ENCODE assay signal across 8 mouse cellular contexts in the genomic region with DNA sequence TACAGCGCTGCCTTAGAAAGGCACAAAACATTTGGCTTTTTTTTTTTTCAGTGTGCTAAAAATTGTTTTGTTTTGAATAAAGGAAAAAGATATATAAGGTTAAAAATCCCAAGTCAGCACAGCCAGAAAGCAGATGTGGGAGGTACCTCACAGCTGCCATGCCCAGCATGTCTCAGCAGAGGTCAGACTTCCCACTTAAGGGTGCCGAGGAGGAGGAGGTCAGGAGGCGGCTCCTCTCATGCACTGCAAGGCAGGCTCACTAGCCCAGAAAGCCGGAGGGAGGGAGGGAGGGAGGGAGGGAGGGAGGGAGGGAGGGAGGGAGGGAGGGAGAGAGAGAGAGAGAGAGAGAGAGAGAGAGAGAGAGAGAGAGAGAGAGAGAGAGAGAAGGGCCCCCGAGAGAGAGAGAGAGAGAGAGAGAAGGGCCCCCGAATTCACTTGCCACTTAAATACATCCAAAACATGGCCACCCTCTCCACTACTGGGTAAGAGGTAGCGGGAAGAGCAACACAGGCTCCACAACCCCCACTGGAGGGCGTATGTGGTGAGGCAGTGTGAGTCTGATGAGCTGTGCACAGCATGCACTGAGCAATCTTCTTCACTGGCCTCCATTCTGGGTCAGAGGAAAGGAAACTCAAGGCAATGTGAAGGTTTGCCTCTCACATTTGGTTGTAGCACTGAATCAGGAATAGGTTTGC. TPM values are rescaled to one million over a fixed set of nuclear protein-coding genes. Genes with fewer than 3 reads are reported as not detected.
DNase-seq lines count a peak whose midpoint lies in the region; ATAC-seq lines count a peak whose summit lies in the region.

No protein-coding gene starts in this region.

- H3K4me3 ChIP-seq in embryonic facial prominence, embryonic 14.5 days (ENCODE audit: low read depth, low read length), result no peak overlapping the region
- H3K4me3 ChIP-seq in lung, embryonic 16.5 days (ENCODE audit: low read length), result no peak overlapping the region
- no peak overlapping the region for H3K4me3 ChIP-seq in hindbrain, embryonic 13.5 days

- H3K4me1 ChIP-seq in embryonic facial prominence, embryonic 14.5 days (ENCODE audit: control insufficient read depth, insufficient read depth, low read length), result no peaks in the 10 kb centered on the region
- 0 out of 2 replicates have a peak, but pooled peaks cover 3% of the 10 kb centered on the region for H3K4me1 ChIP-seq in lung, embryonic 16.5 days (replicated peaks; ENCODE audit: control insufficient read depth, insufficient read depth, low read length)
- H3K4me1 ChIP-seq in hindbrain, embryonic 13.5 days (replicated peaks), result no peaks in the 10 kb centered on the region

- no peaks in the 10 kb centered on the region for H3K9me3 ChIP-seq in embryonic facial prominence, embryonic 14.5 days (ENCODE audit: control insufficient read depth, low read length)
- H3K9me3 ChIP-seq in lung, embryonic 16.5 days (ENCODE audit: control insufficient read depth, low read length), result no peaks in the 10 kb centered on the region
- H3K9me3 ChIP-seq in hindbrain, embryonic 13.5 days, result no peaks in the 10 kb centered on the region

- 28% methylated on average over 7 of the region's 8 CpGs for WGBS in embryonic facial prominence, embryonic 14.5 days
- 28% methylated on average over 7 of the region's 8 CpGs for WGBS in lung, embryonic 16.5 days
- 39% methylated on average over 6 of the region's 8 CpGs for WGBS in hindbrain, embryonic 13.5 days

- H3K27ac ChIP-seq in embryonic facial prominence, embryonic 14.5 days (replicated peaks; ENCODE audit: low read depth, low read length), result no peak overlapping the region
- H3K27ac ChIP-seq in lung, embryonic 16.5 days (ENCODE audit: low read length), result no peak overlapping the region
- H3K27ac ChIP-seq in hindbrain, embryonic 13.5 days, result no peak overlapping the region

- no peak overlapping the region for H3K4me2 ChIP-seq in embryonic facial prominence, embryonic 14.5 days (ENCODE audit: low read depth, low read length)
- H3K4me2 ChIP-seq in lung, embryonic 16.5 days (ENCODE audit: low read depth, low read length), result no peak overlapping the region
- no peak overlapping the region for H3K4me2 ChIP-seq in hindbrain, embryonic 13.5 days

- no peak overlapping the region for H3K9ac ChIP-seq in embryonic facial prominence, embryonic 14.5 days (ENCODE audit: low read depth, low read length)
- no peak overlapping the region for H3K9ac ChIP-seq in lung, embryonic 16.5 days (ENCODE audit: low read length)
- no peak overlapping the region for H3K9ac ChIP-seq in hindbrain, embryonic 13.5 days

- H3K27me3 ChIP-seq in embryonic facial prominence, embryonic 14.5 days (replicated peaks; ENCODE audit: control insufficient read depth, insufficient read depth, low read length), result no peaks in the 10 kb centered on the region
- H3K27me3 ChIP-seq in lung, embryonic 16.5 days (ENCODE audit: control insufficient read depth, insufficient read depth, low read depth, low read length), result no peaks in the 10 kb centered on the region
- H3K27me3 ChIP-seq in hindbrain, embryonic 13.5 days, result no peaks in the 10 kb centered on the region

- peaks cover 59% of the 10 kb centered on the region for H3K36me3 ChIP-seq in embryonic facial prominence, embryonic 14.5 days (ENCODE audit: control insufficient read depth, insufficient read depth, low read length)
- peaks cover 5% of the 10 kb centered on the region for H3K36me3 ChIP-seq in lung, embryonic 16.5 days (ENCODE audit: control insufficient read depth, insufficient read depth, low read length)
- peaks cover 55% of the 10 kb centered on the region for H3K36me3 ChIP-seq in hindbrain, embryonic 13.5 days

- peak; percentile 38; the same call in 1 of the 2 replicates for ATAC-seq in cerebellum, adult (ENCODE audit: insufficient number of reproducible peaks, low FRiP score, low TSS enrichment)
- ATAC-seq in embryonic facial prominence, embryonic 14.5 days (ENCODE audit: low read depth), result 0 out of 2 replicates have a peak, but pooled peaks have one; percentile 45
- peak; percentile 72; the same call in 1 of the 2 replicates for ATAC-seq in lung, embryonic 16.5 days (ENCODE audit: low read depth)
- no peak for ATAC-seq in hindbrain, embryonic 13.5 days (ENCODE audit: low FRiP score)

- DNase-seq in cerebellum, postnatal 4 days (ENCODE audit: low spot score in 2 of 2), result no peak
- DNase-seq in lung, adult 18-20 months, result peak; percentile 41
- DNase-seq in lung, postnatal 25 days (ENCODE audit: low spot score), result no peak
- no peak for DNase-seq in embryonic facial prominence, embryonic 14.5 days (ENCODE audit: low spot score)
- DNase-seq in urinary bladder, postnatal 36 days (ENCODE audit: low spot score in 2 of 2), result no peak

RNA-seq across cellular contexts. Expression of gene Mcam, which starts 9.9 kb away (rescaled TPM):
- 47.0 and 47.5 TPM in 2 replicates for polyA plus RNA-seq in embryonic facial prominence, embryonic 14.5 days (2014; fragmentation: Nextera tagmentation; extraction: Ambion mirVana)
- polyA plus RNA-seq in lung, embryonic 16.5 days (2015; fragmentation: Nextera tagmentation; extraction: Ambion mirVana), result 99.1 and 104 TPM in 2 replicates
- polyA plus RNA-seq in hindbrain, embryonic 13.5 days (2015; fragmentation: Nextera tagmentation; extraction: Ambion mirVana), result 13.1 and 14.0 TPM in 2 replicates

RNA-seq across cellular contexts. Expression of gene Rnf26, which starts 30.9 kb away (rescaled TPM):
- polyA plus RNA-seq in embryonic facial prominence, embryonic 14.5 days (2014; fragmentation: Nextera tagmentation; extraction: Ambion mirVana), result 61.4 and 73.4 TPM in 2 replicates
- polyA plus RNA-seq in lung, embryonic 16.5 days (2015; fragmentation: Nextera tagmentation; extraction: Ambion mirVana), result 60.1 and 63.8 TPM in 2 replicates
- polyA plus RNA-seq in hindbrain, embryonic 13.5 days (2015; fragmentation: Nextera tagmentation; extraction: Ambion mirVana), result 27.9 and 29.2 TPM in 2 replicates

RNA-seq across cellular contexts. Expression of gene Gm49380, which starts 30.9 kb away (rescaled TPM):
- polyA plus RNA-seq in embryonic facial prominence, embryonic 14.5 days (2014; fragmentation: Nextera tagmentation; extraction: Ambion mirVana), result 0.22 and 0.35 TPM in 2 replicates
- polyA plus RNA-seq in lung, embryonic 16.5 days (2015; fragmentation: Nextera tagmentation; extraction: Ambion mirVana), result 0.13 and 0.14 TPM in 2 replicates
- polyA plus RNA-seq in hindbrain, embryonic 13.5 days (2015; fragmentation: Nextera tagmentation; extraction: Ambion mirVana), result 0.12 and 0.49 TPM in 2 replicates

RNA-seq across cellular contexts. Expression of gene C1qtnf5, which starts 37.1 kb away (rescaled TPM):
- 4.8 and 5.2 TPM in 2 replicates for polyA plus RNA-seq in embryonic facial prominence, embryonic 14.5 days (2014; fragmentation: Nextera tagmentation; extraction: Ambion mirVana)
- 5.4 and 5.6 TPM in 2 replicates for polyA plus RNA-seq in lung, embryonic 16.5 days (2015; fragmentation: Nextera tagmentation; extraction: Ambion mirVana)
- 3.2 and 5.3 TPM in 2 replicates for polyA plus RNA-seq in hindbrain, embryonic 13.5 days (2015; fragmentation: Nextera tagmentation; extraction: Ambion mirVana)

RNA-seq across cellular contexts. Expression of gene Mfrp, which starts 42.6 kb away (rescaled TPM):
- polyA plus RNA-seq in embryonic facial prominence, embryonic 14.5 days (2014; fragmentation: Nextera tagmentation; extraction: Ambion mirVana), result not detected in 2 replicates
- 0.20 and 0.21 TPM in 2 replicates for polyA plus RNA-seq in lung, embryonic 16.5 days (2015; fragmentation: Nextera tagmentation; extraction: Ambion mirVana)
- polyA plus RNA-seq in hindbrain, embryonic 13.5 days (2015; fragmentation: Nextera tagmentation; extraction: Ambion mirVana), result 0.22 TPM in 1 of 2 replicates, not detected in the other

Comparison
In these comparisons a context has a peak if more than half of its experiments do, and no peak if none do; other contexts are left out.
1. DNase-seq: peak in lung, adult 18-20 months (2 of 2); none in cerebellum, postnatal 4 days (0 of 2), lung, postnatal 25 days (single experiment), embryonic facial prominence, embryonic 14.5 days (single experiment) and urinary bladder, postnatal 36 days (0 of 2).